Mouse (Mus musculus) right cerebral cortex, adult 2 months (tissue): ENCODE measurements around the gene Chrm4.
A peak's percentile ranks its signal among the peaks of the same experiment; 100 is the strongest.

Experiments used
- DNase-seq, 2 experiments: peaks; one replicate each; pipeline ENCODE4 v3.0.0; 2021 to 2022; ENCODE audit warnings: low spot score in 2 of 2

Chrm4 gene

GRCm38 (mm10) chr2:91922586-91923414, 4.2 kb upstream of the Chrm4 start:
- no peak for DNase-seq

GRCm38 (mm10) chr2:91923415-91924337, 3.4 kb upstream of the Chrm4 start:
- DNase-seq, result peak in 1 of 2 experiments; percentile 80

GRCm38 (mm10) chr2:91924726-91925125, 2.3 kb upstream of the Chrm4 start:
- no peak for DNase-seq

GRCm38 (mm10) chr2:91925442-91925841, 1.6 kb upstream of the Chrm4 start:
- peak; percentile 77 to 81 for DNase-seq

GRCm38 (mm10) chr2:91927826-91928533, 931 bp downstream of the Chrm4 start:
- DNase-seq, result peak; percentile 82 to 87

DNA sequence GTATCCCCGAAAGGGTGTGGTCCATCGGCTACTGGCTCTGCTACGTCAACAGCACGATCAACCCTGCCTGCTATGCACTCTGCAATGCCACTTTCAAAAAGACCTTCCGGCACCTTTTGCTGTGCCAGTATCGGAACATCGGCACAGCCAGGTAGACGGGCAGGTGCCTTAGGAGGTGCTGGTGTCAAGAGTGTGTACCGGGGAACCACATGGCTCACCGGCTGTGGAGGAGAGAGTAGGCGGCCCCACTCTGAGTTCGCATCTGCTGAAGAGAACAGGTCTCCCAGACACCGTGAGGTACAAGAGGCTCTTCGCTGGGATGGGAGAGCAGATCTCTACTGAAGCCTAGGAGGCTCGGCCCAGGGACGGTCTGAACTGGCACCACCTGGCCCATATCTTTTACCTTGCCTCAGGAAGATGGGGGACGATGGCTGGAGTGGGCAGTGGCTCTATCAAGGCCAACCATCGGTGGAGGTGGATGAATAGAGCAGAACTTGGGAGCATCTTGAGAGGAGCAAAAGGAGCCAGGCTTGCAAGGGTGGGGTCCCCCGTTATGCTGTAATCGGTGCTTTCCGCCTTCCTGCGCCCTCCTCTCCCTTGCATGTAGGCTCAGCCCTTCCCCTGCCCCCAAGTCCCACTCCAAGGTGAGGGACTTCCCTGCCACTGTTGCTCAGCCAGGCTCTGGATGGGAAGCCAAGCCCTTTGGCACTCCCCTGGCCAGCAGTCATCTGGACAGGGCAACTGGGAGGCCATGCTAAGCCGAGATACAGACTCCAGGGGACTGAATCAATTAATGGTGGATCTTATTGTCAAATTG, 1.7 kb downstream of the Chrm4 start:
- no peak for DNase-seq

DNA sequence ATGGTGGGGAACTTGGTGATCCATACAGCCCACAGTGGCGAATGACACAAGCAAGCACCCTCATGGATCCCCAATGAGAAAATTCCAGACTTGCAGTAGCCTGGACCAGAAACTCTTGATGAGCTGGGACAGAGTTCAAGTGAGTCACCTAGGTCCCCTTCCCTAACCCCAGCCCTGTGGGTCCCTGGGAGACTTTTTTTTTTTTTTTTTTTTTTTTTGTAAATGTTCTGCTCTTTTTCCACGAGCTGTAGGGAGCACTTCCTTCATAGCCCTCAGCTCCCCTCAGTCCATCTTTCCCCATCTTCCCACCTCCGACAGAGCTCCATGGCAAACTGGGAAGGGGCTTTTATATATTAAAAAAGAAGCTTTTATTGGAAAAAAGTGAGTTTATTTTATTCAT, 2.4 kb downstream of the Chrm4 start:
- no peak for DNase-seq

GRCm38 (mm10) chr2:91929936-91930335, 2.9 kb downstream of the Chrm4 start:
- peak in 1 of 2 experiments; percentile 74 for DNase-seq

DNA sequence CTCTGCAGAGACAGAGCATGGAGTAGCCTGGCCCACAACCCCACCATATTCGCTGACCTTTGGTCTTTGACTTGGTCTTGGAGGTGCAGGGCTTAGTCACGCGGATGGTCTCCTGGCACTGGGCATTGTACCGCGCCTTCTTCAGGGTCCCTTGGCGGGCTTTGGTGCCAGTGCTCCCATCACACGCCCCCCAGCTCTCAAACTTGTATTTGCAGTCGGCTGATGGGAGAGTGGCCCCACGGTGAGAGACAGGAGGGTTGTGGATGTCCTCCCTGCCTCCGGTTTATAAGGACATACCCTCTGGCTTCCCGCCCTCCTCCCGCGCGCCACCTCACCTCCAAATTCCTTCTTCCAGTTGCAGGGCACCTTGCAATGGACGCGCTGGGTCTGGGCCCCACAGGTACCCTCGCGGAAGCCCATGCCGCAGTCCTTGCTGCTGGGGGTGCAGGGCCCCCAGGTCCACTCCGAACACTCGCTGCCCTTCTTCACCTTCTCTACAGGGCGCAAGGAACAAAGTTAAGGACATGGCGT, 3.8 kb downstream of the Chrm4 start:
- no peak for DNase-seq

GRCm38 (mm10) chr2:91931328-91932159, 4.5 kb downstream of the Chrm4 start:
- no peak for DNase-seq

- DNase-seq, result no peak
Observed at GRCm38 (mm10) chr2:91932160-91932711, 5.2 kb downstream of the Chrm4 start, which contains the start of gene Mdk. Gene Mdk (minus strand): TSS chr2:91932297.

- DNase-seq, result no peak
Observed at GRCm38 (mm10) chr2:91932737-91933350, 5.8 kb downstream of the Chrm4 start.

GRCm38 (mm10) chr2:91933471-91933870, 6.4 kb downstream of the Chrm4 start:
- DNase-seq, result no peak

DNA sequence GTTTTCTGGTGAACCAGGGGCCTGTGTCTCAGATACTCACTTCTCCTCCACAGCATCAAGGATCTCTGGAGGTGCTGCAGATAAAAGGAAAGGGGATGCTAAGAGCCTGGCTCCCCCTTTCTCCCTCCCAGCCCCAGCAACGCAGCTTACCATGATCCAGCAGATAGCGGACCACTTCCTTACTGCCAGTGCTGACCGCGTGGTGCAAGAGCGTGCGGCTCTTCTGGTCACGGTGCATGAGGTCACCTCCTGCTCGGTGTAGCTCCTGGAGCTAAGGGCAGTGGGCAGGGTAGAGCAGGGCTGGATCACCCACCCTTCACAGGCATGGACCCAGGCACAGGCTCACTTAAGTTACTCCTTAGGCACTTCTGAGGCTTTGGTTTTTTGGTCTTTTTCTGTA, 7.0 kb downstream of the Chrm4 start:
- no peak for DNase-seq

DNA sequence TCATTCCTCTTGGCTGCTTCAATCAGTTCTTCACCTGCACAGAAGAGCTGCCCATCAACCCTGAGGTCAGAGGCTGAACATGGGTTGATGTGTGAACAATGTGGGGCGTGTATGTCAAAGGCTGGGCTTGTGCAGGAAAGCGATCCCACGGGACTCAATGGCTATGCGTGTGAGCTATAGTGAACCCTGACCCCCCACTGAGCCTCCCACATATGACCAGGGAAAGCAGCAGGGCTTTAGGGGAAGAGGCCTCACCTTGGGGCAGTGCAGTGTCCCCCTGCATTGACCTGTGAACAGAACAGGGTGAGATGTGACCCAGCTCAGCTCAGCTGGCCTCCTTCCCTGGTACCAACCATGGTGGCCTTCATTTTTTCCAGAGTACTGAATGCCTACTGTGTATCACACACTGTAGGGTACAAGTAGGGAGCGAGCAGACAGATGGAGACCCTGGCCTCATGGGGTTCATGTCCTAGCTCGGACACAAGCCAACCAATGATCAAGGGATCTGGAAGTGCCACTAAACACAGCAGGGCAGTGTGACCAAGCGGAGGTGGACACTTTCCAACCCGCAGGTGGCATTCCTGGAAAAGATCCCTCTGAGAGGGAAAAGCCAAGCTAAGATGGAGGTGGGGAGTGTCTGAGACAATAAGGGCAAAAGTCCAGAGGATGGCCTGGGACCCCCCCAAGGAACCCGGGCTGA, 7.9 kb downstream of the Chrm4 start:
- no peak for DNase-seq

DNA sequence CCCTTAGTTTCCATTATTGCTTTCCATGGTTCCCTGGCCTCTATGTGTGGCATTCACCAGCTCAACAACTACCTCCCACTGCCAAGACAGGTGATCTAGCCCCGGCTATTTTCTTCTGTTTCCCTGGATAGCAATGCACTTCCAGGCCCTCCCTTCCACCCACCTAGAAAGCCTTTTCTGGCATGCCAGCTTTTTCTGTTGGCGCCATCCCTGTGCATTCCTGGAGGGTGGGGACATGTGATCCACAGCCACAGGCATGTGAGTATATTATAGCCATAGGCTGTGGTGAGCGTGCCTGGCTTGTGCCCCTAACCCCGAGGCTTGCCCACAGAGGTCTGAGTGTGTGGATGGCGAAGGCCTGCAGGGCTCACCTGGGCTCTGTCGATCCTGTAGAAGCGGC, 9.1 kb downstream of the Chrm4 start:
- peak in 1 of 2 experiments; percentile 68 for DNase-seq

DNA sequence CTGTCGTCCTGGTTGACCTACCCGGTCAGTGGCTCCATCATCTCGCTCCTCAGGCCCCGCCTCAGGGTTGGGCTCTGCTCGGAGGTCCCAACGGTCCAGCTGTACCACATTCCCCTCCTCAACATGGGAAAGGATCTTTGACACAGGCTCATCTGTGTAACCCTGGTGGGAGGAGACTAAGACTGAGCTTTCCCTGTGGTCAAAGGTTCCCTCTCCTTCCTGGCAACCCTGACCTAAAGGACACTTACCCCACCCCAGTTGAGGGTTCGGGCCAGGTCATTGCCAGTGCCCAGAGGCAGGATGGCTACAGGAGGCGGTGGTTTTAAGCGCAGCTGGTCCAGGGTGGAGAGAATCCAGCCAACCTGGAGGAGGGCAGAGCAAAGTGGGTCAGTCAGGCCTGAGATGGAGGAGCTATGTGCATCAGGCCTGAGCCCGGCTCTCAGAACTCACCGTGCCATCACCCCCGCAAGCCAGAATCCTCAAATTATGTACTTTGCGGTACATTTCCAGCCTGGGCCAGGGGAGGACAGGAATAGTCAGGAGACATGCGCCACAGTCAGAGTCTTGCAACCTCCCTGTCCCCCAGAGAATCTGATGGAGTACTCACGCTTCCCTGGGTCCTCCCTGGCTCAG, 12.4 kb downstream of the Chrm4 start:
- no peak for DNase-seq

DNA sequence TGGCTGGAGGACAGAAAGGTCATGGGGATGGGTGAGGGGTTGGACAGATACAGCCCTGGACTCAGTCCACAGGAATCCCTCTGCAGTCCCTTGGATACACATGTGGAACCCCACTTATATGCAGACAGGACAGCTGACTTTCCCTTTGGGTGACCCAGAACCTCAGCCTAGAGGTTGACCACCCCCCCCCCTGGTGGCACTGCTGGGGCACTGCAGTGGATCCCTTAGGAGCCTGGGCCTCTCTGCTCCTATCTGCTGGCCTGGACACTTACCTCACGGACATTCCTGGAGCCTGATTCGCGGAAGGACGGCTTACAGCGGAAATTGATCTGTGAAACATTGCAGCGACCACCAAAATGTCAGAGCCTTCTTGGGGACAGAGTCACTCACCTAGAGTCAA, 15.3 kb downstream of the Chrm4 start:
- no peak for DNase-seq
